Mouse (Mus musculus) intestine, embryonic 14.5 days (tissue): Measurements from ENCODE around the gene Pparg. TPM values are rescaled to one million over a fixed set of nuclear protein-coding genes. Genes with fewer than 3 reads are reported as not detected.

Source experiments
- ATAC-seq: fragments of 200-750 bp; cut with Nextera tagmentation; replicated peaks from 2 replicates; pipeline ENCODE4 v1.8.0; 2017; ENCODE audit warnings: low read depth, moderate number of reproducible peaks, moderate TSS enrichment, moderate library complexity; ENCODE audit not compliant: low FRiP score, low TSS enrichment
- DNase-seq: peaks from one replicate; pipeline ENCODE4 v3.0.0-alpha.2; 2018; ENCODE audit warnings: low spot score
- H3K27ac ChIP-seq: fragments of 300-500 bp; sonication (generic); 2 replicates; pipeline ENCODE4 v1.5.1; 2014; ENCODE audit warnings: low read depth, mild to moderate bottlenecking, control low read depth
- H3K27me3 ChIP-seq: fragments of 300-500 bp; sonication (generic); replicated peaks from 2 replicates; pipeline ENCODE4 v1.6.1; 2014; ENCODE audit warnings: low read length, control low read depth; ENCODE audit not compliant: control insufficient read depth, insufficient read depth
- H3K36me3 ChIP-seq: fragments of 300-500 bp; sonication (generic); 2 replicates; pipeline ENCODE4 v1.6.1; 2014; ENCODE audit warnings: low read length, control low read depth; ENCODE audit not compliant: control insufficient read depth, insufficient read depth
- H3K4me1 ChIP-seq: fragments of 300-500 bp; sonication (generic); replicated peaks from 2 replicates; pipeline ENCODE4 v1.6.1; 2014; ENCODE audit warnings: low read length, control low read depth, mixed read lengths; ENCODE audit not compliant: control insufficient read depth, insufficient read depth
- H3K4me2 ChIP-seq: fragments of 300-500 bp; sonication (generic); 2 replicates; pipeline ENCODE4 v1.6.1; 2014; ENCODE audit warnings: low read length
- H3K4me3 ChIP-seq: fragments of 300-500 bp; sonication (generic); 2 replicates; pipeline ENCODE4 v1.5.1; 2014; ENCODE audit warnings: low read depth, low read length, control low read depth, mixed read lengths
- H3K9ac ChIP-seq: fragments of 300-500 bp; sonication (generic); 2 replicates; pipeline ENCODE4 v1.6.1; 2014; ENCODE audit warnings: mild to moderate bottlenecking, low read length
- H3K9me3 ChIP-seq: fragments of 300-500 bp; sonication (generic); 2 replicates; pipeline ENCODE4 v1.6.1; 2016; ENCODE audit warnings: low read length, control low read depth; ENCODE audit not compliant: control insufficient read depth
- WGBS: fragments of 180-500 bp; shearing (Covaris S2); extraction: QIAGEN DNeasy Blood & Tissue Kit; methylation state at CpG from one replicate; pipeline ENCODE4 v1.1.7; 2014; 5-methylcytosine and 5-hydroxymethylcytosine counted together
- polyA plus RNA-seq: library from polyadenylated mRNA; unstranded; fragments of >200 nt; fragmentation: Nextera tagmentation; extraction: Ambion mirVana; gene quantifications from 2 replicates; pipeline ENCODE4 v1.2.1, GENCODE M21; 2014

Gene Pparg
- polyA plus RNA-seq, 1 experiment from 2014 or later, result 13.6 TPM

- ATAC-seq, result no peak
- Histone ChIP-seq H3K36me3 (no peaks in the 10 kb centered on the region), H3K4me2 (no peak overlapping the region), H3K4me1 (no peaks in the 10 kb centered on the region), H3K27ac (no peak overlapping the region), H3K27me3 (no peaks in the 10 kb centered on the region), H3K9me3 (no peaks in the 10 kb centered on the region), H3K4me3 (no peak overlapping the region), H3K9ac (no peak overlapping the region)
- 94% methylated on average over 3 of the region's 3 CpGs for WGBS
- DNase-seq, result no peak
These were observed 150.7 kb downstream of the Pparg start for GRCm38 (mm10) chr6:115511447-115511846.

DNA sequence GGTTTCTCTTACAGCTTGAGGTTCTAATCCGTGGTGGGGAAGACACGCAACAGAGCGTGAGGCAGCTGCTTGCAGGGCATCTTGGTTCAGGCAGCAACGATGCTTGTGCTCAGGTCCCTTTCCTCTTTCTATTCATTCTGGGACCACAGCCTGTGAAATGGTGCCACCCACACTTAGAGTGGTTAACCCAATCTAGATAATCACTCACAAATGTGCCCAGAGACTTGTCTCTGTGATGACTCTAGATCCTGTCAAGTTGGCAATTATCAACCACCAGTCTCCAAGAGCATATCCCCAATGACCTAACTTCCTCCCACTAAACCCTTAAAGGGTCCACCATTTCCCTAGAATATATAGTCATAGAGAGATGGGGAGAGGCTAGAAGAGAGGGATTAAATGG, 152.5 kb downstream of the Pparg start:
- no peak overlapping the region for H3K27ac ChIP-seq
- H3K4me3 ChIP-seq, result no peak overlapping the region
- H3K36me3 ChIP-seq, result no peaks in the 10 kb centered on the region
- no peaks in the 10 kb centered on the region for H3K9me3 ChIP-seq
- no peak overlapping the region for H3K4me2 ChIP-seq
- no peak for DNase-seq
- H3K4me1 ChIP-seq, result no peaks in the 10 kb centered on the region
- no peak overlapping the region for H3K9ac ChIP-seq
- no peak for ATAC-seq
- H3K27me3 ChIP-seq, result no peaks in the 10 kb centered on the region
- WGBS, result 91% methylated on average over 4 of the region's 4 CpGs

DNA sequence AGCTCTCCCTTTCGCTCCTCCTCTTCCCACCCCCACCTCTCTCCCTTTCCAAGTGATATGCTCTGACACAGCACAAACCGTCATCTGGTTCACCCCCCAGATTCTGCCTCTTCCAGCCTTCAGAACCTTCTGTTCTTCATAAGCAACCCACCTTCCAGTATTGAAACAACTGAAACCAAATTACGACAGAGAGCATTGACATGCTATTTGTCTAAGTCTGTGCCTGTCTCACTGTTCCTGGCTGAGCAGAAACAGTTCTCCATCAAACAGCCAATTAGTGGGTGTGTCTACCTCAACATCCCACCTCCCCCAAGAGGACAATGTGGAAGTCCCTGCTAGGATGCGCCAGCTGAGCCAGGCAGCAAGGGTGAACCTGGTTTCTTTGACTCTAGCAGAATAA, 157.2 kb downstream of the Pparg start:
- no peak overlapping the region for H3K4me3 ChIP-seq
- no peaks in the 10 kb centered on the region for H3K4me1 ChIP-seq
- H3K9ac ChIP-seq, result no peak overlapping the region
- no peak for ATAC-seq
- DNase-seq, result no peak
- no peak overlapping the region for H3K27ac ChIP-seq
- H3K27me3 ChIP-seq, result no peaks in the 10 kb centered on the region
- no peaks in the 10 kb centered on the region for H3K36me3 ChIP-seq
- H3K4me2 ChIP-seq, result no peak overlapping the region
- WGBS, result 65% methylated on average over 4 of the region's 4 CpGs
- no peaks in the 10 kb centered on the region for H3K9me3 ChIP-seq

DNA sequence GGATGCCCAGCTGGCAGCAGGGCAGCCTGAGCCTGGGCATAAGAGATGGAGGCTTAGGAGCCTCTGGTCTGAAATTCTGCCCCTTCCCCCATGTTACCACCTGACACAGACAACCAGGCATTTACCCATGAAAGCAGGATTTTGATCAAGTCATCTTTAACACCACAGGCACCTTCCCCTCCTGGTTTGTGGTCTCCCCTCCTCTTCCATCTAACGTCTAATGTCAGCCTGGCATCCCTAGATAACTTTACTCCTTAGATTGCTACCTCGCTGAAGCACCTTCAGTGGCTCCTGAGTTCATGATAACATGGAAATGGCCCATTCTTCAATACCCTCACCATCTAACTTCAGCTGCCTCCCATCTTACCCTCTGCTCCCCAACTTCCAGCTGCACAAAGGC, 157.6 kb downstream of the Pparg start:
- no peaks in the 10 kb centered on the region for H3K9me3 ChIP-seq
- no peak for ATAC-seq

GRCm38 (mm10) chr6:115519275-115519699, 158.5 kb downstream of the Pparg start:
- no peak for ATAC-seq
- Histone ChIP-seq H3K4me1 (no peaks in the 10 kb centered on the region), H3K27me3 (no peaks in the 10 kb centered on the region), H3K9me3 (no peaks in the 10 kb centered on the region), H3K27ac (no peak overlapping the region), H3K36me3 (no peaks in the 10 kb centered on the region), H3K4me3 (no peak overlapping the region), H3K9ac (no peak overlapping the region), H3K4me2 (no peak overlapping the region)
- 70% methylated on average over 12 of the region's 12 CpGs for WGBS
- no peak for DNase-seq

More for the DNA sequence above, 157.6 kb downstream of the Pparg start:
- Histone ChIP-seq H3K36me3 (no peaks in the 10 kb centered on the region), H3K9ac (no peak overlapping the region), H3K4me1 (no peaks in the 10 kb centered on the region), H3K4me3 (no peak overlapping the region), H3K4me2 (no peak overlapping the region), H3K27me3 (no peaks in the 10 kb centered on the region), H3K27ac (no peak overlapping the region)
- DNase-seq, result no peak
- 79% methylated on average over 2 of the region's 2 CpGs for WGBS

- ATAC-seq (no peak), DNase-seq (no peak)
- Histone ChIP-seq H3K27me3 (no peaks in the 10 kb centered on the region), H3K9ac (no peak overlapping the region), H3K4me3 (no peak overlapping the region), H3K4me1 (no peaks in the 10 kb centered on the region), H3K36me3 (no peaks in the 10 kb centered on the region), H3K27ac (no peak overlapping the region), H3K4me2 (no peak overlapping the region), H3K9me3 (no peaks in the 10 kb centered on the region)
- WGBS, result 92% methylated on average over 1 of the region's 1 CpGs
These were observed 161.2 kb downstream of the Pparg start for GRCm38 (mm10) chr6:115521923-115522322.

GRCm38 (mm10) chr6:115522691-115523146, 162.0 kb downstream of the Pparg start:
- Histone ChIP-seq H3K27me3 (no peaks in the 10 kb centered on the region), H3K36me3 (no peaks in the 10 kb centered on the region), H3K4me1 (no peaks in the 10 kb centered on the region), H3K9ac (no peak overlapping the region), H3K27ac (no peak overlapping the region), H3K4me3 (no peak overlapping the region), H3K4me2 (no peak overlapping the region), H3K9me3 (no peaks in the 10 kb centered on the region)
- 58% methylated on average over 6 of the region's 6 CpGs for WGBS
- no peak for DNase-seq
- peak; percentile 76; the same call in 1 of the 2 replicates for ATAC-seq

GRCm38 (mm10) chr6:115523201-115523600, 162.4 kb downstream of the Pparg start:
- Histone ChIP-seq H3K9me3 (no peaks in the 10 kb centered on the region), H3K27me3 (no peaks in the 10 kb centered on the region), H3K4me3 (no peak overlapping the region), H3K36me3 (no peaks in the 10 kb centered on the region), H3K9ac (no peak overlapping the region), H3K27ac (no peak overlapping the region), H3K4me2 (no peak overlapping the region), H3K4me1 (no peaks in the 10 kb centered on the region)
- ATAC-seq (no peak), DNase-seq (no peak)
- WGBS, result 66% methylated on average over 9 of the region's 9 CpGs

- Histone ChIP-seq H3K4me1 (no peaks in the 10 kb centered on the region), H3K4me2 (no peak overlapping the region), H3K27ac (no peak overlapping the region), H3K4me3 (no peak overlapping the region), H3K27me3 (no peaks in the 10 kb centered on the region), H3K36me3 (no peaks in the 10 kb centered on the region), H3K9ac (no peak overlapping the region), H3K9me3 (no peaks in the 10 kb centered on the region)
- 60% methylated on average over 9 of the region's 9 CpGs for WGBS
- DNase-seq (no peak), ATAC-seq (no peak)
These were observed 163.8 kb downstream of the Pparg start for GRCm38 (mm10) chr6:115524449-115524990.
